Mouse (Mus musculus): Measurements from ENCODE around the gene Elovl2.
"Not testable (repeated sequence)": the region's sequence is repeated elsewhere in the genome, so short reads cannot be mapped to it uniquely, and the experiment has no call there.

The Elovl2 gene

DNA sequence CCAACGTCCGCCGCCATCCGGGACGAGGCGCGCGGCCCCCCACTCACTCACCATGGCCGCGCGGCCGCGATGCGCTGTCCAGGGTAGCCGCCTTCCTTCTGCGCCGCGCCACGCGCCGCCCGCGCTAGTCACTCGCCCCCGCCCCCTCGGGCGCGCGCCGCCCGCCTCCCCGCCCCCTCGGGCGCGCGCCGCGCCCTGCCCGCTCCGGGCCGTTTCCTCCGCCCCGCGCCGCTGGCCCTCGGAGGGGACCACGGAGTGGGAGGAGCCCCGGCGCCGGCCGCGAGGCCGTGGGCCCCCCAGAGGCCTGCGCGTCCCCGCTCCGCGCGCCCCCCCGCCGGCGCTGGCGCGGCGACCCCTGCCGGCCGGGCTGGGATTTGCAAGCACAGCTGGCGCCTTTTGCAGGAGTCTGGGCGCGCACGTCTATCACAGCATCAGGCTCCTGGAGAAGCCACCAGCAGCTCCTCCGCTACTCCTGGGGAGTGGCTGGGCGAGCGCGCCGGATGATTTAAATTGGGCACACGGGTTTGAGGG, at the start of gene Elovl2:
TSS of gene Elovl2 (minus strand) at position 102 of the 531 bp plus-strand sequence.
- DNase-seq (ENCODE audit: low read depth, low spot score), result peak; percentile 47

DNA sequence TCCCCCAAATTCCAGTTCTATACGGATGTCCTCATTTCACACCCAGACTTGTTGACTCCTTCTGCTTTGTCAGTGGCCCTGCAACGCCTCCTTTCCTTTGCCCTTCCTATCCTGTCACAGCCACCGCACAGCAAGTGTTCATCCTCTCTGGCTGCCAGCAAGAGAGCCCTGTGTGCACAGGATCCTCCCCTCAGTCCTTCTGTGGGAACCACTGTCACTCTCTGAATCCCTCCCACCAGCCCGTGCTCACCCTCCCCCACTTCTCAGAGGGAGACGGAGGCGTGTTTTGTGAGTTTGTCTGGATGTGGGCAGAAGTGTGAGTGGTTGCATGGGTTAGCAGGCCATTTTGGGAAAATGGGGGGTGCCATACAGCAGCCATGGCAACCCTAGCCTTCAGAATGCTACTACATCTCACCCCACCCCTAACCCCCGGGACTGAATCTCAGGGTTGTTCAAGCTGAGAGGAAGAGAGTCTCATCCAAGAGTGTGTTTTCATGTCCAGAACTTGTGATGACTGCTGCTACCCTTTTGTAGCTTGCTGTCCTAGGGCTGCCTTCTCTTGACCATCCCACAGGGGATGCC, 47.7 kb upstream of the Elovl2 start:
- peak; percentile 84 for DNase-seq (ENCODE audit: low read depth, low spot score)

DNA sequence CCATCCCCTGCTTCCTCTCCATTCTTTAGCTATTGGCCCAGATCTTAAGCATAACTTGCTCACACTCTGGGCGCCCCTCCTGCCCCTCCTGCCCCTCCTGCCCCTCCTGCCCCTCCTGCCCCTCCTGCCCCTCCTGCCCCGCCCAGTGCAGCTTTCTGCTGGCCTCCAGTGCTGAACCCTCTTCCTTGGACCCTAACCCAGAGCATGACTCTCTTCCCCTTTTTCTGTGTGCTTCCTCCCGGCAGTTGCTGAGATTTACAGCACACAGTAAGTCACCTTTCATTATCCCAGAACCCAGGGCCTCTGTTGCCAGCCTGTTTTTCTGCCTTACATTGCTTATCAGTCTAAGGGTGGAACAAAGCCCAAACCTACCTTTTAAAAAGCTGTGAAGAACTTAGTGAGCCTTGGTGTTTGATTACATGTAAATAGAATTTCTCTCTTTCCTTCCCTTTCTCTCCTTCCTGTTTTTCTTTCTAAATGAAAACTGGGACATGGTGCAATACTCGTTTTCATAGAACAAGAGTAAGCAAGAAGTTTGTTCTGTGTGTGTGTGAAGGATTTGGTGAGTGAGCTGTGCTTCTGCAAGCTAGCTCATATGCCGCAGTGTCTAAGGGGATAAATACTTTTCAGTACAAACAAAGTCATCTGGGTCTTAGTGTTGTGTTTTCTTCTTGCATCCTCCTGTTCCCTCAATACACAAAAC, 43.2 kb upstream of the Elovl2 start:
- DNase-seq (ENCODE audit: low read depth, low spot score), result no peak

DNA sequence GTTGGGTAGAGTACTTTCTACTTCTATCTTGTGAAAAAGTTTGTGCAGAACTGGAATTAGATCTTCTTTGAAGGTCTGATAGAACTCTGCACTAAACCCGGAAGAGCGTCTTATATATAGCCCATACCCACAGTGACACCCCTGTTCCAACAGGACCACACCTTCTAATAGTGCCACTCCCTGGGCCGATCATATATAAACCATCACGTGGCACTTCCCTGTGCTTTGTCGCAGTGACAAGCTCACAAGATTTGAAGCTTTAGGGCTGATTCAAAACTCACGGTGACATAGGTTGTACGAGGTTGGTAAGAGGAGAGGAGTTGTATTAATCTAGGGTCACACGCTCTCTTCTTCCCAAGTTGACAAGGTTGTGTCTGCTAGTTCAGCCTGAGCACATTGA, 41.4 kb upstream of the Elovl2 start:
- not testable (repeated sequence) for DNase-seq (ENCODE audit: low read depth, low spot score)

DNA sequence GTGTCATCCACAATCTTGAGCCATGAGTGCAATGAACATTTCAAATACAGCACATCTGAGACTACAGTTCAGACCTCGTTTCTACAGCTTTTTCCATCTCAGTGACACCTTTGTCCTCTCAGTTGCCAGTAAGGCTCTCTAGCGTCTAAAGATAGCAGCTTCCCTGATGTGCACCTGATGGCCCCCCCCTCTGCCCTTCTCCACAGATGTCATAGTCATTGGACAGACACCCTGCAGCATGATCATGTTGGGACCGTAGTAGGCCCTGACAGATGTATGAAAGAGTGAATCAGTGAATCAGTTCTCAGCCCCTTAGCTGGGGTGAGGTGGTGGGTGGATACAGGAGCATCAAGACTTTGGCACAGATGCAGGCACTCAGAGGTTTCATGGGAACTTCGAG, 37.6 kb upstream of the Elovl2 start:
- DNase-seq (ENCODE audit: low read depth, low spot score), result peak; percentile 23

DNA sequence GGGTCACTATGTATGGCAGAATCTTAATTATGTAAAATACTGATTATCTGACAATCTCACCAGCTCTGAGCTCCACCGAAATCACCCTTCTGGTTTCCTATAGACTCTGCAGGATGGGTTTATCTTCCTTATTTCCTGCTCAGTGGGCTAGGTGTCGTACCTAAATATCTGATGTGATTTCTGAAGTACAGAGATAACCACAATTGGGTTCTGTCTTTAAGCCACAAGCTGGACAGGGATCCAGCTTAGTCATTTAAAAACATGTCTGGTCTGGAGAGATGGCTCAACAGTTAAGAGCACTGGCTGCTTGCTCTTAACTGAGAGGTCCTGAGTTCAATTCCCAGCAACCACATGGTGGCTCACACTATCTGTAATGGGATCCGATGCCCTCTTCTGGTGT, 36.8 kb upstream of the Elovl2 start:
- DNase-seq (ENCODE audit: low read depth, low spot score), result no peak

DNA sequence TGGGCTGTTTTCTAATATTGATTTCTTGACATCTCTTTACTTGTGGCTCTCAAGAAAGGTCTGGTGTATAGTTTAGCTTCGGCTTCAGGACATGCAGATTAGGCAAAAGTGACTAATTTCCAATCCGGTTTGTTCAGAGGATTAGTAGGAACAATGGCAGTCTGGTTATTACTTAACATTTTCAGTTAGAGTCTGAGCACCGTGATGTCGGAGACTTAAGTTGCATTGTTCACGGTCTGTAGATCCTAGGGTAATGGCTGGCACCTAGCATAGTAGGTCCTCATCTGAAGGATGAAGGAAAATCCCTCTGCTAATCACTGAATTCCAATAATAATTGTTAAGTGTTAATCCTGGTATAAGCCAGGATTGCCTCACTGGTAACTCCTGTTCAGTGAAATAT, 35.9 kb upstream of the Elovl2 start:
- DNase-seq (ENCODE audit: low read depth, low spot score), result no peak

DNA sequence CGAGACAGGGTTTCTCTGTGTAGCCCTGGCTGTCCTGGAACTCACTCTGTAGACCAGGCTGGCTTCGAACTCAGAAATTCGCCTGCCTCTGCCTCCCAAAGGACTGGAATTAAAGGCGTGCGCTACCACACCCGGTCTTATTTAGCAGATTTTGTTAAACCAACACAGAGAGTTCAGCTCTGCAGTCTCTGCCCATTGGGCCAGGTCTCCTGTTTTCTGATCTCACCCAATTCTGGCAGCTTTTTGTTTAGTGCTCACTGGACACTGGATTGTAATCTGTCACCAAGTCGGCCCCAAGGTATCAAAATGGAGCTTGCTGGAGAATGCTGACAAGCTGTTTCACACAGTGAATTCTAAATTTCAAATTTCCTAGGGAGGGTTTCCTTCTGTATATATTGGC, 32.5 kb upstream of the Elovl2 start:
- DNase-seq (ENCODE audit: low read depth, low spot score), result no peak

DNA sequence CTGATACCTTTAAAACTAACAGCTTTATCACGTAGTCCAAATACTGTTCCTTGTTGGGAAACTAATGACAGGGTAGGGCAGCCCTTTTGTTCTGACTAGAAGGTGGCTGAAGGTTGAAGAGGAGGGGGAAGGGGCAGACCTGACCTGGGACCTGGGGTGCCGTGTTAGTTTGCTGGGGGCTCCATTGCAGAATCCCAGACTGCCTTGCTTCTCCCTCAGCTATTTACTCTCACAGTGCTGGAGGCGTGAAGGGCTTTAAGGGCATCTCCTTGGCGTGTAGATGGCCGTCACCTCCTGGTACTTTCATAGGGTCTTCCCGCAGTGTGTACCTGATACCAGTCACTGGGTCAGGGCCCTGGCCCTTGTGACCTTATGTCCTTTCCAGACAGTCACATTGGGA, 31.9 kb upstream of the Elovl2 start:
- no peak for DNase-seq (ENCODE audit: low read depth, low spot score)

DNA sequence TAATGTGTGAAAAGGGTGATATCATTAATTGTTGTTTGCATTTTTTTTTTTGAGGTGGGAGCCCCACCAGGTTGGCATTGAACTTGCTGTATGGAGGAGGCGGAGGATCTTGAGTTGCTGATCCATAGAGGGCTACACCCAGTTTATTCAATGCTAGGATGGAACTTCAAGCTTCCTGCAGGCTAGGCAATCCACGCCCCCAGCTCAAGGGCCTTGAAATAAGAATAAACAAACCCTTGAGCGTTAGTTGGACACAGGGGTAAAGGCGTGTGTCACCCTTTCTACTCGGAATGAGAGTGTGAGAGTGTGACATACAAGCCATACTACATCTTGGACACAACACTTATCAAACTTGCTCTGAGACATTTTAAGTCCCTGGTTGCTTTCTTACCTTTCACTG, 31.5 kb upstream of the Elovl2 start:
- DNase-seq (ENCODE audit: low read depth, low spot score), result no peak

DNA sequence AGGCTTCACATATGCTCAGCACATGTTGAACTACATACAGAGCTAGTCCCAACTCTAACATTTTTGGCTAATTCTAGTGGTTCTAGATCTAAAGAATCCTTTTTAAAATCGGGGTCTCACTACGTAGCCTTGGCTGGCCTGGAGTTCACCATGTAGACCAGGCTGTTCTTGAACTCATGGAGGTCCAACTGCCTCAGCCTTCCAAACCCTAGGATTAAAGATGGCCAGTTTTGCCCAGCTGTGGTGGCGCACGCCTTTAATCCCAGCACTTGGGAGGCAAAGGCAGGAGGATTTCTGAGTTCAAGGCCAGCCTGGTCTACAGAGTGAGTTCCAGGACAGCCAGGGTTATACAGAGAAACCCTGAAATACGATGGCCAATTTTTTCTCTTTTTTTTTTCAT, 31.0 kb upstream of the Elovl2 start:
- DNase-seq (ENCODE audit: low read depth, low spot score), result not testable (repeated sequence)

DNA sequence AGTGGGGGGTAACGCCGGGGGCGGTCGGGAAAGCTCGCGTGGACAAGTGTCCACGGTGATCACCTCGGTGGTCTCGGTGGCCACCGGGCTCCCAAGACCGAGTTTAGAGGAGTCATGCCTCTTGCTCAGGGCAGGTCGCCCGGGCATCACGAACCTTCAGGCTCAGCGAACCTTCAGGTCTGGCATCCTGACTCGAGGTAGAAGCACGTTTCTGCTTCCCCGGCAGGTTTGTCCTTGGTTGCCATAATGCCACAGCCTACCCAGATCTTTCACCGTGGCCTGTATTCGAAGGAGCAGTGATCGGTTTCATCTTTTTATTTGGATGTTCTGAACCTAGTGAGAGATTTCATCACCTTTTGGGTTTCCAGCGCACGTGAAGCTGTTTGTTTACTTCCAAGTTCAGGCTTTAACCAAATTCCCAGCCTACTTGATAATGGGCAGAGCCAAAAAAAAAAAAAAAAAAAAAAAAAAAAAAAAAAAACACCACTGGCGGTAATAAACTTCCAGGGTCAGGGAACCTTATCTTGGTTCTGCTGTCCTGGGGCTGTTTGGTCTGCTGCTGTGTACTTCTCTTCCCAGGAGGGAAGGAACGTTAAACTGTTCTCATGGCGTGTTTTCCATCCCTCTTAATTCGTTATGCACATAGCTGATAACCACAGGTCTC, 30.2 kb upstream of the Elovl2 start:
- peak; percentile 50 for DNase-seq (ENCODE audit: low read depth, low spot score)

DNA sequence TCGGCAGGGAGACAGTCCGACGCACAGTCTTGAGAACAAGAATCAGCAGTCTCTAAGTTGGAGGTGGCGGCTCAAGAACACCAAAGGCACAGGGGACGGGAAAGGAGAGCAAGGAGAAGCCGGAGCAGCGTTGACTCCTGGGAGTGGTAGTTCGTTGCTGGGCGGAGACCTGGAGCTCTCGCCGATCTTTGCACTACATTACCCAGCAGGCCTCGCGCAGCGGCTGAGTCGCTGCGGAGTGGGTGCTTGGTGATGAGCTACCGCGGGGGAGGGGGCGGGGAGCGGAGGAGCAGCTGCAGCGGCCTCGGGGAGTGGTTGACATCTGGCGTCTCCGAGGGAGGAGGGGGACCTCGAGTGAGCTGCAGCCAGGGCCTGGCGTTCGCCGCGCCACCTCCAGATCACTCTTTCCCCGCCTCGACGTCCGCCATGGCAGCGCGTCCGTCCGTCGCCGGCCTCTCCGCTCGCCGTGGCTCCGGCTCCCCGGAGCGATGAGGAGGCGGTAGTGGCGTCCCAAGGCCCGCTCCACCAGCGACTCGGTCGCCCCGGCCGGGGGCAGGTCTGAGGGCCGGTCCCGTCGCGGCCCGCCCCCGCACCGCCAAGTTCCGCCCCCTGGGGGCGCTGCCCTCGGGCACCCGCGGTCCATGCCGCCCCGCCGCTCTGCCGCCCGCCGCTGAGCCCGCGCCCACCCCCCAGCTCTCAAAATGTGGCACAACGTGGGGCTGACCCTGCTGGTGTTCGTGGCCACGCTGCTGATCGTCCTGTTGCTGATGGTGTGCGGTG, 29.5 kb upstream of the Elovl2 start, which contains the start of gene Smim13:
TSS of gene Smim13 (plus strand) at position 307 of the 780 bp plus-strand sequence.
- peak; percentile 99 for DNase-seq (ENCODE audit: low read depth, low spot score)

DNA sequence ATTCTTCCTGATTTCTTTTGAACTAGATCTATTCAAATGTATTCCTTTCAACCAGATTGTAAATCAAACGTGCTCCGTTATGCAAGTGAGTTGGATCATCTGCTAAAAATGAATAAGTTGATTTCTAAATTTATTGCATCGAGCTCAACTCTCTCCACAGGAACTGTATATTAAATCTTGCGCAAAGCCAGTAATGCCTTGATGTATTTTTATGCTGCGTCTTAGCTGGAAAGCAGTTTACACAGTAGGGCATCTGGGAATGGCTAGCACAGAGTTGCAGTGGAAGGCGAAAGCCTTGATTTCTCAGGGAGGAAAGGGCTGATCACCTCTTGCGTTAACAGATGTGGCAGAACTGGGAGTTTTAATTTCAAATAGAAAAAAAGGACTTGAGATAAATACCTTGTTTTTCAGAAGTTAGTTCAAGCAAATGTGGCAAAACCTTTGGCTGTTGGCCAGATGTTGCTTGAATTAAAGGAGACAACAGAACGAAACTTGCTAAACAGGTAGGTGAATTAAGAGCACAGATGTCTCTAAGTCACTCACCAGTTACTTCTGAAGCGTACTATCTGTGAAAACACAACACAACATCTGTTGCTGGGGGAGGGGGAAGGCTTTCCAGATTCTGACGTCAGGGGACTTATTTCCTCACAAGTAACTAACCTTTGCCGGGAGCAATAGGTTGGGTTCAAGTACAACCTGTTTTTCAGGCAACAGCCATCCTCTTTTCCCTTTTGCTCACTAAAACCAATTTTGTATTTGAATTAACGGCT, 28.7 kb upstream of the Elovl2 start:
- peak; percentile 68 for DNase-seq (ENCODE audit: low read depth, low spot score)

DNA sequence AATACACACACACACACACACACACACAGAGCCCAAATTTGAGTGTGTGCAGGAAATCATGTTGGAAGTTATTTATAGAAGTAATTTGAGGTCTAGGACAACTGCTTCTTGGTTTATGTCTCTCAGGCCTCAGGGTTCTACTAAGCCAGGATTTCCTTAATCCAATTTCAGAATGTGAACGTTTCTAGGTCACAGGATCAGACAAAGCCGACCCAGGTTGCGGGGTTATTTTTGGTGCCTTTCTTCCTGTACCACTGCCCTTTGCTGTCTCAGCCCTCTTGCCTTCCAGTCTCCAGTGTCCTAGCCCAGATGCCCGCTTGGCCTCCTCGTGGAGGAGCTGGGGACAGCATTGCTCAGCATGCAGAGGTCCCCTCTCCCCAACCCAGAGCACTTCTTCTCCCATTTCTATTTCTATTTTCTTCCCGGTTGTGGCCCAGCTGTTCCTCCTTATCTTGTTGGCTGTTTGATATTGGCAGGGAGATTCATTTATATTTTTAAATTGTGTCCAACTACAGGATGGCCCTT, 24.2 kb upstream of the Elovl2 start:
- DNase-seq (ENCODE audit: low read depth, low spot score), result no peak

DNA sequence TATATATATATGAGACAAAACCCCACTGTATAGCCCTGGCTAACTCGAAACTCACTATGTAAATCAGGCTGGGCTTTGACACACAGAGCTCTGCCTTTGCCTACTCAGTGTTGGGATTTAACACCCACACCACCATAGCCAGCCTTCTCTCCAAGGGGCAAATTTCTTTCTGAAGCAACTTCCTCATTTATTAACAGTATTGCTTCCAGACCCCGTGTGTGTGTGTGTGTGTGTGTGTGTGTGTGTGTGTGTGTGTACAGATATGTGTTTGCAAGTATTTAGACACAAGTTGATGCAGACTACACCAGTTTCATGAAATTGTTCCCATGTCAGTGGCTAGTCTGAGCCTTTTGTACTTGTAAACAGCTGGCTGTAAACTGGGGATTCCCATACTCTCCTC, 21.4 kb upstream of the Elovl2 start:
- DNase-seq (ENCODE audit: low read depth, low spot score), result no peak

DNA sequence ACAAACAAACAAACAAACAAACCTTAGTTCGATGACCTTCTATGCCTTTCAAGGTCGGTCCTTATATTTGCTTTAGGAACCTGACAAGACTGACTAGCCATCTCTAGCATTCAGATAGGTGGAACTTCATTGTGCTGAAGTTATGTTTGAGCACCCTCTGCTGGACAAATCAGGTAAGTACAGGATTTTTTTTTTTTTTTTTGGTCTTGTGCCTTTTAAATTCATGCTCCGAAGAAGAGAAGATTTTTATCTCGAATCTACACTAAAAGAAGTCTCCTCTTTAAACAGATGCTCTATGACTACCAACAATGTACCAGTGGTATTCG, 18.6 kb upstream of the Elovl2 start:
- DNase-seq (ENCODE audit: low read depth, low spot score), result peak; percentile 85

DNA sequence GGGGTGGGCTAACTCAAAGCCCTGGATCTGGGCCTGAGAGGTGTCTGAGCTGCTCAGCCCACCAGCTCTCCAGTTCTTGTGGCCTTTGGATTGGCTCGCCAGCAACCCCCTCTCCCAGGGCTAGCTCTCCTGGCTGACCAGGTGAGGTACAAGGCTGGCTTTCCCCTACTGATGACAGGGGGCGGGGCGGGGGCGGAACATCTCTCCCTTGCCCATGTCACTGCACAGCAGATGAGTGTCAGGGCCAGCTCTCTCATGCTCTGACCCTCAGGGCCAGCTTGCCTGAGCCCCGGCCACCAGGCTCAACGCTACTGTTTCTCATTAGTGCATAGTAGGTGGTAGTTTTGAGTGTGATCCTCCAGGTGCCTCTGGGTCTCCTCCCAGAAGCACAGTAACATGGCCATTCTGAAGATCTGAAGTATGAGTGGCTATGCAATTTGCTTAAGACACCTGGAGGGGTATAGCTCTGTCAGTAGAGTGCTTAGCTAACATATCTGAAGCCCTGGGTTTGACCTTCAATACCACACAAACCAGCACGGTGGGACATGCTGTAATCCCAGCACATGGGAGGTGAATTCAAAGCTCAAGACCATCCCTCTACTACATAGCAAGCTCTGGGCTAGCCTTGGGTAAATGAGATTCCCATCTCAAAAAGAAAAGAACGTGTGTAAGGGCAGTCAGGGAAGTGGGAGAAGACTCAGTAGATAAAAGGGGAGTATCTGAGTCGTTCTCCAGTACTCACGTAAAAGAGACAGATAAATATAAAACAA, 18.0 kb upstream of the Elovl2 start:
- no peak for DNase-seq (ENCODE audit: low read depth, low spot score)

DNA sequence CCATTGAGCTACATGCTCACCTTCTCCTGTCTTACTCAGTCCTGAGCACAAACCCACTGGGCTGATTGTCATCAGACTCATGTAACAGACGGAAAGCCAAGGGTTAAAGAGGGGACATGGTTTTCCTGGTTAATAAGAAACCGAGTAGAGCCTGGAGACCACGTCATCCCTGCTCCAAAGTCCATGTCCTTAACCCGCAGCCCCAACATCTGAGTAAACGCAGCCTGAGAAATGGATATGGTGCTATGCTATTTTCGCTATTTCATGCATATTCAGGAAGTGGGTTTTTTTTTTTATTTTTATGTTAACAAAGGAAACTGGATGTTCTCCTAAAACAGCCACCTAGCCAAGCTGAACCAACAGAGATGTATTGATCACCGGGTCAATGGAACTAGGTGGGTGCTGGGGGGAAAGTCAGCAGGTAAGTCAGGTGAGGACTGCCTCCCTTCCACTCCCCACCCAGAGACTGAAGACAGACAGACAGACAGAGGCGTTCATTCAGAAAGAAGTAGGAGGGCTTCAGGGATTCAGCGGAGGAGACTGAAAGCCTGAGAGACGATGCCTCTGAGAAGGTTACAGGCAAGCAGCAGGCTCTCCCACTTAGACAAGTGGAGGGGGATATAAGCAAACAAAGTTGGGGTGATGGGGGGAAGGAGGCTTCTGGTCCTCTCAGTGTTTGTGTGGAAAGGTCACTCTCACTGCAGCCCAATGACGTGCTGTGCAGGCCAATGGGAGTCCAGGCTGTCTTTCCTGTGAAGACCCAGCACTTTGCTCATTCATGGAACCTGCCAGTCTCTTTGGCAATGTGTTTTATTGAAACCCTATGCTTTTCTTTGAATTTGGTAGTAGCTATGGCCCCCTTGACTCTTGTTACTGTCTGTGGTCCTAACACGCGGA, 15.9 kb upstream of the Elovl2 start:
- DNase-seq (ENCODE audit: low read depth, low spot score), result no peak

All from brain, adult 2 months (tissue).